Mouse (Mus musculus): ENCODE results near the gene Lime1. TPM values are rescaled to one million over a fixed set of nuclear protein-coding genes. Genes with fewer than 3 reads are reported as not detected.

Lime1 gene
- total RNA-seq (2021): 10 to 100 TPM; 21.8 to 28.4 TPM
- long read RNA-seq, experiment 1, partial matches to known transcripts: 0 of 1 reads
- long read RNA-seq, experiment 1, other reads (novel, unspliced or antisense): 0 of 1 reads
- long read RNA-seq, experiment 2, partial matches to known transcripts: 0 of 4 reads
- long read RNA-seq, experiment 2, other reads (novel, unspliced or antisense): 3 of 4 reads

DNA sequence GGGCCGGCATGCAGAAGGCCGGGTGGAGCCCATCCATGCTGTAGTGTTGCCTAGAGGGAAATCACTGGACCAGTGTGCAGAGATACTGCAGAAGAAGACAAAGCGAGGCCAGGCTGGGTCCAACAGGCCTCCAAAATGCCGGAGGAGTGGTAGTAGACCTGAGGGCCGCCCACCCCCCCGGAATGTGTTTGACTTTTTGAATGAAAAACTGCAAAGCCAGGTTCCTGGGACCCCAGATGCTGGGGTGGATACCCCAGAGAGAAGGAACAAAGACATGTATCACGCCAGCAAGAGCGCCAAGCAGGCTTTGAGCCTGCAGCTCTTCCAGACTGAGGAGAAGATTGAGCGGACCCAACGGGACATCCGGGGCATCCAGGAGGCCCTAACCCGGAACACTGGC, at the start of gene Lime1:
Gene Lime1 (plus strand): TSS at position 301 of the 400 bp plus-strand sequence.
- no peak for DNase-seq (ENCODE audit: low spot score in 2 of 2)

GRCm38 (mm10) chr2:181332542-181332941, 47.3 kb upstream of the Lime1 start:
- DNase-seq (ENCODE audit: low spot score in 2 of 2): no peak

DNA sequence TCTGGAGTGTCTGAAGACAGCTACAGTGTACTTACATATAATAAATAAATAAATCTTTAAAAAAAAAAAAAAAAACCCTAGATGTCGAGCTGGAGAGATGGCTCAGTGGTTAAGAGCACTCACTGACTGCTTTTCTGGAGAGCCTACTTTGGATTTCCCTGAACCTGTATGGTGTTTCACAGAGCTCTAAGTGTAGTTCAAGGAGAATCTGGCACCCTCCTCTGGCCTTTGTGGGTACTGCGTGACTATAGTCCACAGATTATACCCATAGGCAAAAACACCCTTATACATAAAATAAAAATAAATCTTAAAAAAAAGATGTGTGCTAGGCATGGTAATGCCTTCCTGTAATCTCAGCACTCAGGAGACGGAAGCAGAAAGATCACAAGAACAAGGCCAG, 45.9 kb upstream of the Lime1 start:
- DNase-seq (ENCODE audit: low spot score in 2 of 2): no peak

GRCm38 (mm10) chr2:181340426-181340825, 39.5 kb upstream of the Lime1 start:
- DNase-seq (ENCODE audit: low spot score in 2 of 2): no peak

DNA sequence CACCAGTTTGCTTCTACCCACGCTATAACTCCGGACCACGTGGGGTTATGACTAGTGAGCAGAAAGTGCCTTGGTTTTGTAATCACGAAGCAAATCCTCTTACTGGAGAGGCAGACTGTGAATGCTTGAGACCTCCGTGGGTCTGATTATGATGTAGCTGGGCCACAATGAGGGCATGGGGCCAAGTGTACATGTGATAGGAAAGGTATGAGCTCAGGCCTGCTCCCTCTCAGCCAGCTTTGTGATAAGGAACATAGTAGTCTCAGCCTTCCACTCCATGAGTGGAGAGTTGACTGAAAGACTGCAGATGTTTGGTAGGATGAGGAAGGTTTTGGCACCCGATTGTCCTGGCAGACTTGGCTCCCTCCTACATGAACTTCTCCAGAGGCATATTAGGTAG, 37.1 kb upstream of the Lime1 start:
- no peak for DNase-seq (ENCODE audit: low spot score in 2 of 2)

- no peak for DNase-seq (ENCODE audit: low spot score in 2 of 2)
These were observed 23.1 kb upstream of the Lime1 start for GRCm38 (mm10) chr2:181356780-181357179.

DNA sequence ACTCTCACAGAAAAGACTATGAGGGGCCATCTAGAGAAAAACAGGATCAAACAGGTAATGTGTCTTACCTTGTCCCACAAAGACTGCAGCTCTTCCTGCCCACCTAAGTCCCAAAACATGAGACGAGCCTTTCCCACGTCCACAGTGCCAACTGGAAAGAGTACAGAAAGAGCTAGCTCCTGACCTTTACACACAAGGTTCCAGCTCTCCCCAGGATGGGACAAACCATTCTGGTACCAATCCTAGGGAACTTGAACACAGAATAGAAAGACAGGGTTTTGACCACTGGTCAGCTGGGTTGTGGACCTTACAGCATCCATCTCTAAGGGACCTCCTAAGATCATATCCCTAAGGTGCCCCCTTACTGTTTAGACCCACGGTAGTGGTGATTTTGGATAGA, 15.9 kb upstream of the Lime1 start:
- no peak for DNase-seq (ENCODE audit: low spot score in 2 of 2)

GRCm38 (mm10) chr2:181364487-181364859, 15.4 kb upstream of the Lime1 start:
- DNase-seq (ENCODE audit: low spot score in 2 of 2): no peak

DNA sequence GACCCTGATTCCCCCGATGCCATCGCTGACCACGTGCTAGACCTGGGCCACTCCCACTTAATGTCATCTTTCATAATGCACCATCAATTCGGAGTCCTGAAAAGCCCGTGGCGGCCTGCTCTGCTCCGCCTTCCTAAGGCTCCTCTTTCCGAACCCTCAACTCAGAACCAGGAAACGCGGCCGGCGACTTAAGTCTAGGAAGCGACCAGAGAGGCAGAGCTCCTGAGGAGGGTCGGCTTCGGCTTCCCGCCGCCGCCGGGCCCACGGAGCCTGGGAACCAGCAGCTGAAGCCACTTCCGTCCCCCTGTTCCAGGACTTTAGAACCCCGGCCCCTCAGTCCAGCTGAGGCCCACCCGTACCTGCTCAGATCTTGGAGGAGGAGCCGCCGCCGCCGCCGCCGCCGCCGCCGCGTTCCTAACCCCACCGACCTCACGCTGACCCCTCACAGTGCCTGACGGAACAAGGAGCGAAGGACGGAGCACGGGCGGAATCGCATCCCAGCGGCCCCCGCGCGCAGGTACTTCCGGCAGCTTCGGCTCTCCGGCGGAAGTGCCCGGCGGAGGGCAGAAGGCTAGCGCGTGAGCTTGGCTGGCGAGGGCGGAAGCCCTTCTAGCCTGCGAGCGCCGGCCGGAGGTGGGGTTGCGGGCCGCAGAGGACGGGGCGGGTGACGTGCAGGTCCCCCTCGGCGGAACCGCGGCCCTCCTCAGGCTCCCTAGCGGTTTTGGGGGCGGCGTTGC, 14.8 kb upstream of the Lime1 start, which contains the start of the genes Zgpat and Arfrp1:
Gene Zgpat (plus strand): TSS at position 69 of the 737 bp plus-strand sequence.
Gene Arfrp1 (minus strand): TSS at position 545 of the 737 bp plus-strand sequence.
- DNase-seq (ENCODE audit: low spot score in 2 of 2): peak; percentile 67 to 68

- no peak for DNase-seq (ENCODE audit: low spot score in 2 of 2)
These were observed 14.2 kb upstream of the Lime1 start for GRCm38 (mm10) chr2:181365655-181366075.

- DNase-seq (ENCODE audit: low spot score in 2 of 2): no peak
These were observed 9.9 kb upstream of the Lime1 start for GRCm38 (mm10) chr2:181370001-181370400.

- no peak for DNase-seq (ENCODE audit: low spot score in 2 of 2)
These were observed 4.1 kb upstream of the Lime1 start for GRCm38 (mm10) chr2:181375787-181376186.

DNA sequence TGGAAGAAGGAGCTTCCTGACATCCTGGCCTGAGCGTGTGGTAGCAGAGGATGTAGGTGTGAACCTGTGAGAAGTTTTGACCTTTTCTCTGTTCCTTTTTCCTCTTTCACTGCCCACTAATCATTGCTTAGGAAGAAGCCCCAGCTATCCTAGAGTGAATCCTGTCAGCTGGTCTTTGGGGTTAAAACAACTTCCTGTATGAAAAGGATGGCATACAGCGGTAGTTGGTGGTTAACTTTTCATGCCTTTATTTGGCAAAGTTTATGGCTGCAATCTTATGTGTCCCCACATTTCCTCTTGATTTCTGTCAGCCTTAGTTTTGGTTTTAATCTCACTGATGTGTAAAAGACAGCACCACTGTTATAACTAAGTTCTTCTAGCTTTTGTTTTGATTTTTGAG, 2.6 kb upstream of the Lime1 start:
- no peak for DNase-seq (ENCODE audit: low spot score in 2 of 2)

- no peak for DNase-seq (ENCODE audit: low spot score in 2 of 2)
These were observed 1.2 kb upstream of the Lime1 start for GRCm38 (mm10) chr2:181378701-181379100.

GRCm38 (mm10) chr2:181380251-181380650, 373 bp downstream of the Lime1 start:
- DNase-seq (ENCODE audit: low spot score in 2 of 2): no peak

GRCm38 (mm10) chr2:181381107-181381506, 1.2 kb downstream of the Lime1 start:
- no peak for DNase-seq (ENCODE audit: low spot score in 2 of 2)

GRCm38 (mm10) chr2:181381631-181382306, 1.9 kb downstream of the Lime1 start:
- DNase-seq (ENCODE audit: low spot score in 2 of 2): no peak

- no peak for DNase-seq (ENCODE audit: low spot score in 2 of 2)
These were observed 4.6 kb downstream of the Lime1 start for GRCm38 (mm10) chr2:181384463-181384862.

DNA sequence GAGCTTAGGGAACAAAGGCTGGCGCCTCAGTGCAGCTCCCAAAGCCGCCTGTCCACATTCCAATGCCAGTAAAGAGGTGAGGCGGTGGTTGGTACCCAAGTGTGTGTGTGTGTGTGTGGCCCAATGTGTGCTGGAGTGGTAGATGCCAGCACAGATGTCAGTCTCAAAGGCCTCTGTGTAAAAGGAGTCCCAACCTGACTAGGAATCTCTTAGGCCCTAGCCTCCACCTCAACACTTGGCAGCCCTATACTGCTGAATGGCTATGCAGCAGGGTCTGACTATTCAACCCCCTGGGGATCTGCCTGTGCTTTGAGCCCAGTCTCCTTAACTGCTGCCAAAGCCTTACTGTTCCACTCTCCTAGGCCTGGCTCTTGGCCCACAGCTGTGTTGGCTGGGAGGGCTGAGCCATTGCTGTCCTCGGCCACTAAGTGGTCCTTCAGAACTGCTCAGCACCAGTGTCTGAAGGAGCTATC, 5.1 kb downstream of the Lime1 start:
- no peak for DNase-seq (ENCODE audit: low spot score in 2 of 2)

- DNase-seq (ENCODE audit: low spot score in 2 of 2): no peak
These were observed 6.0 kb downstream of the Lime1 start for GRCm38 (mm10) chr2:181385885-181386284.

GRCm38 (mm10) chr2:181386663-181387210, 6.9 kb downstream of the Lime1 start:
- no peak for DNase-seq (ENCODE audit: low spot score in 2 of 2)

Measured in adrenal gland, postnatal 4 days (tissue).